Mouse (Mus musculus): Measurements from ENCODE around the gene Stn1. TPM values are rescaled to one million over a fixed set of nuclear protein-coding genes. Genes with fewer than 3 reads are reported as not detected.
"Not testable (repeated sequence)": the region's sequence is repeated elsewhere in the genome, so short reads cannot be mapped to it uniquely, and the experiment has no call there.

The Stn1 gene
- polyA plus RNA-seq (2015; fragmentation: Nextera tagmentation; extraction: Ambion mirVana): 51.3 and 53.6 TPM in 2 replicates

DNA sequence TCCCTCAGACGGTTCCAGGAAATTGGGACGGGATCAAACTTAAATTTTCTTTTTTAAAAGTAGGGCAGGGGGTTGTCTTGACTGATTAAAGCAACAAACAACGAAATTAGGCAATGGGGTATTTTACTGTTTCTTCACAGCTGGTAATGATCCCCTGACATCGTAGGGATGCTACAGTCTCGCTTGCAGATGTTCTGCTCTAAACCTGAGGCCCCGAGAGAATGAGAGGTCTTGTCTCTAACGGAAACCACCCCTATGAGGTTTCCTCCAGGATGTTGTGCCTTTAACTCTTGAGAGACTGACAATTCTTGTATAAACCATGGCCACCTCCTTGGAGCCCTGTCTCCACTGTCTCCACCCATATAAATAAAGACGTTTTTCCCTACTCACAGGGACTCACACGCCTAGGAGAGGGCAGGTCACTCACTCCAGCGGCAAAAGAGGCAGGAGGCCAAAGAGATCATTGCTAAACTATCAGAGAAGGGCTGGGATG, at the start of gene Stn1:
Gene Stn1 (minus strand): TSS at position 208 of the 493 bp plus-strand sequence.
- Histone ChIP-seq H3K27me3 (no peaks in the 10 kb centered on the region), H3K9ac (peak within 1 kb of the TSS; percentile 55), H3K4me1 (peaks cover 32% of the 10 kb centered on the region), H3K4me2 (replicated peaks) (peak within 1 kb of the TSS; percentile 68), H3K9me3 (replicated peaks) (no peaks in the 10 kb centered on the region), H3K4me3 (replicated peaks) (peak within 1 kb of the TSS; percentile 56), H3K27ac (replicated peaks) (peak within 1 kb of the TSS; percentile 89), H3K36me3 (peaks cover 5% of the 10 kb centered on the region; the same call in 1 of the 2 replicates)
- ATAC-seq (ENCODE audit: insufficient number of reproducible peaks, low FRiP score, low TSS enrichment, low read depth): no peak
- 3% methylated on average over 10 of the region's 10 CpGs for WGBS

DNA sequence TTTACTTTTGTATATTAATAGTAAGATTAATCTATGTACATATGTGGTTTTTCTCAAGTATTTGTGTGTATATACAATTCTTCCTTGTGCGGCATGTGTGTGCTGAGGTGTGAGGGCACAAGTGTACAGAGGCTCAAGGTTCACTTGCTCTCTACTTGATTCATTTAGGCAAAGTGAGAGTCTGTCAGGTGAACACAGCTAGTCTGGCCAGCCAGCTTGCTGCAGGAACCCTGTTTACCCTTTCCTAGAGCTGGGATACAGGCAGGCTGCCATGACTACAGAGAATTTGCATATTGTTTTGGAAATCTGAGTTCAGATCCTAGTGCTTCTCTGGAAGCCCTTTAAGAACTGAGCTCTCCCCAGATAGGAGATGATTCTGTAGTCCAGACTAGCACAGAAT, 49.7 kb upstream of the Stn1 start:
- 92% methylated on average over 1 of the region's 1 CpGs for WGBS
- Histone ChIP-seq H3K4me3 (replicated peaks) (no peak overlapping the region), H3K4me1 (peaks cover 24% of the 10 kb centered on the region), H3K9ac (no peak overlapping the region), H3K27ac (replicated peaks) (no peak overlapping the region), H3K4me2 (replicated peaks) (no peak overlapping the region), H3K9me3 (replicated peaks) (no peaks in the 10 kb centered on the region), H3K27me3 (no peaks in the 10 kb centered on the region), H3K36me3 (no peaks in the 10 kb centered on the region)
- no peak for ATAC-seq (ENCODE audit: insufficient number of reproducible peaks, low FRiP score, low TSS enrichment, low read depth)

DNA sequence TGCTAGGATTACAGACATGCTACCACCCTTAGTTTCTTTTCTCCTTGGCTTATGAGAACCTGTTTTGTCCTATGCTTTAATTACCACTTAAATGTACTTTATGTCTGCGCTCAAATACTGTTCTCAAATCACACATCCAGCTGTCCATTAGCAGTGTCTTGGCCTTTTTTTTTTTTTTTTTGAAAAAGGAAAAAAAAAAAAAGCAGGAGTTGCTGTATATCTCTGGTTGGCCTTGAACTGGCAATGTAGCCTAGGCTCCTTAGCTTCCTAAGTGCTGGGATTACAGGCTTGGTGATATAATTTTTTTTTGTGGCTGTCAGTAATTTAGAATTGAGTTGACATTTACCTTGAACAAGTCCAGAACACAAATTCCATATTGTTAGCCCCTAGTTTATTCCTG, 48.5 kb upstream of the Stn1 start:
- ATAC-seq (ENCODE audit: insufficient number of reproducible peaks, low FRiP score, low TSS enrichment, low read depth): no peak
- H3K27me3 ChIP-seq: no peaks in the 10 kb centered on the region
- no peak overlapping the region for H3K4me3 ChIP-seq (replicated peaks)
- no peaks in the 10 kb centered on the region for H3K36me3 ChIP-seq
- no peak overlapping the region for H3K27ac ChIP-seq (replicated peaks)
- 78% methylated on average over 1 of the region's 1 CpGs for WGBS
- no peak overlapping the region for H3K9ac ChIP-seq
- H3K4me1 ChIP-seq: peaks cover 30% of the 10 kb centered on the region
- no peaks in the 10 kb centered on the region for H3K9me3 ChIP-seq (replicated peaks)
- no peak overlapping the region for H3K4me2 ChIP-seq (replicated peaks)

DNA sequence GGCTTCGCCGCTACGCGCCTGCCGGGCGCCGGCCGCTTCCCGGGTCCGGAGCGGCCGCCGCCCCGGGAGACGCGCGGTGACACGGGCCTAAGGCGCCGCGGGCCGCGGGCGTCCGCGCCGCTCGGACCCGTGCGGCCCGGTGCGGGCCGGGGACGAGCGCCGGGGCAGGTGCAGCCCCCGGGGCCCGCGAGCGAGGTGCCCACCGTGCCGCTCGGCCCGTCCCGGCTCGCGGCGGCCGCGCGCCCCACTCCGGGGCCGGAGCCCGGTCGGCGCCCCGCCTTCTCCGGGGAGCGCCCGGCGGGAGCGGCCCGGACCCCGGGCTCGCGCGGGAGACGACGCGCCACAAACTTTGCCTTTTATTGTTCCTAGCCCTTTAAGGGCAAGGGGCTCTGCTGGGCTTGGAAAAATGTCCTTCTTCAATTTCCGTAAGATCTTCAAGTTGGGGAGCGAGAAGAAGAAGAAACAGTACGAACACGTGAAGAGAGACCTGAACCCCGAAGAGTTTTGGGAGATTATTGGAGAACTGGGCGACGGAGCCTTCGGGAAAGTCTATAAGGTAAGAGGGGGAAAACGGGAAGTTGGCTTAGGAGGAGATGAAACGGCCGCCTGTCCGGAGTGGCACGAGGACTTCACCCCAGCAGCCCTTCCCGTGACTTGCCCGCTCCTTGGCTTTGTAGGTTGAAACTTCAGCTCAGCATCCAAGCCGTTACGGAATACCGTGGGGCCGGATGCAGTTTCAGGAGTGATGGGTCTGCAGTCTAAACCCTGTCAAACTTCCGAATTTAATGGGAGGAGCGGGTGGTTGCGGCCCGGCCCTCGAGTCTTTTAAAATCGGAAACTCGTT, 42.7 kb upstream of the Stn1 start:
- Histone ChIP-seq H3K27ac (replicated peaks) (peak overlapping the region; percentile 94), H3K27me3 (no peaks in the 10 kb centered on the region), H3K36me3 (no peaks in the 10 kb centered on the region), H3K4me2 (replicated peaks) (peak overlapping the region; percentile 75), H3K9me3 (replicated peaks) (no peaks in the 10 kb centered on the region), H3K4me1 (peaks cover 13% of the 10 kb centered on the region; the same call in 1 of the 2 replicates), H3K9ac (peak overlapping the region; percentile 92), H3K4me3 (replicated peaks) (peak overlapping the region; percentile 80)
- ATAC-seq (ENCODE audit: insufficient number of reproducible peaks, low FRiP score, low TSS enrichment, low read depth): peak; percentile 45; the same call in 1 of the 2 replicates
- under 1% methylated on average over 78 of the region's 96 CpGs for WGBS

DNA sequence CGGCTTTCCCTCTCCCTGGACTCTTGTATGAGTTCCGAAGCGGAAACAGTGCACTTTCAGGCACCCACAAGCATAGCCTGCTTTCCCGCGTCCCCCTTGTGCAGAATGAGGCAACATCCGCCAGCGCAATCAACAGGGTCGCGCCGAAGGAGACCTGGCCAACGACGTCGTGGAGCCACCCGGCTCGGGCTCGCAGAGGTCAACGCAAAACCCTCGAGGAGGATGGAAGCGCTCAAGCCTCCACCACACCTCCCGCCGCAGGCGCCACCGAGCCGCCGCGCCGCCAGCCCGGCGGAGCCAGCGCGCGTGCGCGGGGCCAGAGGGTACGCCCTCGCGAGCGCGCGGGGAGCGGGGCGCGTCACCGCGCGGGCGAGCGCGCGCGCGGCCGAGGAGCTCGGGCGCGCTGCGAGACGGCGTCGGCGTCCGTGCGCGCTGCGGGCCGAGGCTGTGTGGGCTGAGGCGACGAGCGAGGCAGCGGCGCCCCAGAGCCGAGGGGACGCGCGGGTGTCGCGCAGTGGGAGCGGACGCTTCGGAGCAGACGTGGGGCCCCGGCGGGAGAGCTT, 42.0 kb upstream of the Stn1 start, which contains the start of gene Slk:
Gene Slk (plus strand): TSS at position 454 of the 563 bp plus-strand sequence.
- WGBS: under 1% methylated on average over 83 of the region's 83 CpGs
- peak; percentile 92 for ATAC-seq (ENCODE audit: insufficient number of reproducible peaks, low FRiP score, low TSS enrichment, low read depth)
- Histone ChIP-seq H3K4me3 (replicated peaks) (peak within 1 kb of the TSS; percentile 80), H3K4me1 (peaks cover 13% of the 10 kb centered on the region; the same call in 1 of the 2 replicates), H3K27ac (replicated peaks) (peak within 1 kb of the TSS; percentile 94), H3K4me2 (replicated peaks) (peak within 1 kb of the TSS; percentile 75), H3K27me3 (no peaks in the 10 kb centered on the region), H3K36me3 (no peaks in the 10 kb centered on the region), H3K9ac (peak within 1 kb of the TSS; percentile 92), H3K9me3 (replicated peaks) (no peaks in the 10 kb centered on the region)

DNA sequence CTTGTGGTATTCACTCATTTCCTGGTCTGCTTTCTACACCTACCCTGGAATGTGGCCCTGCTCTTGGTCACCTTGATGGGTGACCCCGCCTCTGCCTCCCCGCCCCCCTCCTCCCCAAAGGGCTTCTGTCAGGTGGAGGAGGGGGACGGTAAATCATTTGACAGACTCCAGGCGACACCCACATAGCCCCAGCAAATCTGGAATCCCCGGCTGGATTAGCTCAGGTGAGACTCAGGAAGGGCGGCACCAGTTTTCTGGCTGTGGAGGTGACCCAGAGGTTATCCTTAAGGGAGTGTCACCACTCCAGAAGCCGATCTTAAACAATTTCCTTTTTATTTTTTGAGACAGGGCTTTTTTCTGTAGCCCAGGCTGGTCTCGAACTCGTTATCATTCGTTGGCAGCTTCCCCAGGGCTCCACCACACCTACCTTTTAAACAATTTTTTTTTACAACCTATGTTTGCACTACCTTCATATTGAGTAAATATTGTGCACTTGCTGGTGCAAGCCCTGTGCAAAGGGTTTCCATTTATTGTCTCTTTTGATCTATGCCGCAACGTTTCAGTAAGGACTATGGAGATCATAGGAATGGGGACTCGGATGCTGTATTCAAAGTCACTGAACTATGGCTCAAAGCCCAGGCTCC, 41.4 kb upstream of the Stn1 start:
- WGBS: 17% methylated on average over 13 of the region's 13 CpGs
- Histone ChIP-seq H3K9ac (peak overlapping the region; percentile 50; the same call in 1 of the 2 replicates), H3K36me3 (no peaks in the 10 kb centered on the region), H3K4me3 (replicated peaks) (peak overlapping the region; percentile 80), H3K4me1 (peaks cover 13% of the 10 kb centered on the region; the same call in 1 of the 2 replicates), H3K27me3 (no peaks in the 10 kb centered on the region), H3K27ac (replicated peaks) (peak overlapping the region; percentile 94), H3K9me3 (replicated peaks) (no peaks in the 10 kb centered on the region), H3K4me2 (replicated peaks) (peak overlapping the region; percentile 75)
- ATAC-seq (ENCODE audit: insufficient number of reproducible peaks, low FRiP score, low TSS enrichment, low read depth): no peak

DNA sequence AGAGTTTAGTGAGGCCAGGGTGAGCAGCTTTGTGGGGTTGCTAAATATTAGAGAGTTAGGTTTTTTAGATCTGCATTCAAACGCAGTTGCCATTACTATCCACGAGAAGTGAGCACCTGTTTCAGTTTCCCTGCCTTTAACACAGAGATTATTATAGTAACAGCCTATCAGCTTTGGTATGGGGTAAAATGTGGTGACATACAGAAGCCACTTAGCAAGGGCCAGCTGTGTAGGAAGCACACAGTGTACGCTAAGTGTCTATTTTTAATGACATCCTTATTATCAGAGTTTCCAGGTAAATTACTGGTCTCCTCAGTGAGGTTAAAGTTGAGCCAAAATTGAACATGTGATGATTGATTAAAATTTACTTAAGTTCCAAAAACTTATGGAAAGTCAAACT, 36.4 kb upstream of the Stn1 start:
- Histone ChIP-seq H3K27ac (replicated peaks) (no peak overlapping the region), H3K9ac (no peak overlapping the region), H3K36me3 (no peaks in the 10 kb centered on the region), H3K4me2 (replicated peaks) (no peak overlapping the region), H3K27me3 (no peaks in the 10 kb centered on the region), H3K9me3 (replicated peaks) (no peaks in the 10 kb centered on the region), H3K4me1 (peaks cover 3% of the 10 kb centered on the region; the same call in 1 of the 2 replicates), H3K4me3 (replicated peaks) (no peak overlapping the region)
- ATAC-seq (ENCODE audit: insufficient number of reproducible peaks, low FRiP score, low TSS enrichment, low read depth): no peak
- 73% methylated on average over 3 of the region's 3 CpGs for WGBS

DNA sequence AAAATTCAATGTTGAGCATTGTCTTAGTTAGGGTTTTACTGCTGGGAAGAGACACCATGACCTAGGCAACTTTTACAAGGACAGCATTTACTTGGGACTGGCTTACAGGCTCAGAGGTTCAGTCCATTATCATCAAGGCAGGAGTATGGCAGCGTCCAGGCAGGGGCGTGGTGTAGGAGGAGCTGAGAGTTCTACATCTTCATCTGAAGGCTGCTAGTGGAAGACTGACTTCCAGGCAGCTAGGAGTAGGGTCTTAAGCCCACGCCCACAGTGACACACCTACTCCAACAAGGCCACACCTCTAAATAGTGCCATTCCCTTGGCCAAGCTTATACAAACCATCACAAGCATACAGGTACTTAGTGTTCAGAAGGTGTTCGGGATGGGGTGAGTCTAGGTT, 34.7 kb upstream of the Stn1 start:
- 65% methylated on average over 4 of the region's 4 CpGs for WGBS
- ATAC-seq (ENCODE audit: insufficient number of reproducible peaks, low FRiP score, low TSS enrichment, low read depth); H3K4me2 ChIP-seq (replicated peaks); H3K27ac ChIP-seq (replicated peaks); H3K4me3 ChIP-seq (replicated peaks); H3K36me3 ChIP-seq; H3K9ac ChIP-seq; H3K9me3 ChIP-seq (replicated peaks); H3K4me1 ChIP-seq; H3K27me3 ChIP-seq: not testable (repeated sequence)

DNA sequence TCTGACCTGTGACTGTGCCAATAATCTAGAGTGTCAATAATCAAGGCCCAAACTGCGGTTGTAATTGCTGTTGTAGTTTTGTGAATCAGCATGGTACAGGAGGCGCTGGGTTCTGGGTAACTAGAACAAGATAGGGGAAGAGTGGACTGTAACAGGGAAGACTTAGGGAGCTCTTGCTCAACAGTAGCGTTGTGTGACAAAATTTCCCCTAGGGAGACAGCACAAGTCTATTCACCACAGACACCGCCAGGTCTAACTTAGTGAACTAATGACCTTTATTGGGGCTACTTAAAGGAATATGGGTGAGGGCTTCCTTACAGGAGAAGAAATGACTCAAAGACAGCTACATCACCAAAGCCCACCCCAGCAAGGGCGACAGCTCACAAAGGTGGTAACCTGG, 32.7 kb upstream of the Stn1 start:
- no peaks in the 10 kb centered on the region for H3K27me3 ChIP-seq
- H3K36me3 ChIP-seq: no peaks in the 10 kb centered on the region
- no peaks in the 10 kb centered on the region for H3K9me3 ChIP-seq (replicated peaks)
- H3K4me3 ChIP-seq (replicated peaks): no peak overlapping the region
- H3K4me1 ChIP-seq: no peaks in the 10 kb centered on the region
- H3K4me2 ChIP-seq (replicated peaks): no peak overlapping the region
- H3K9ac ChIP-seq: no peak overlapping the region
- ATAC-seq (ENCODE audit: insufficient number of reproducible peaks, low FRiP score, low TSS enrichment, low read depth): no peak
- no peak overlapping the region for H3K27ac ChIP-seq (replicated peaks)
- WGBS: 84% methylated on average over 5 of the region's 5 CpGs

DNA sequence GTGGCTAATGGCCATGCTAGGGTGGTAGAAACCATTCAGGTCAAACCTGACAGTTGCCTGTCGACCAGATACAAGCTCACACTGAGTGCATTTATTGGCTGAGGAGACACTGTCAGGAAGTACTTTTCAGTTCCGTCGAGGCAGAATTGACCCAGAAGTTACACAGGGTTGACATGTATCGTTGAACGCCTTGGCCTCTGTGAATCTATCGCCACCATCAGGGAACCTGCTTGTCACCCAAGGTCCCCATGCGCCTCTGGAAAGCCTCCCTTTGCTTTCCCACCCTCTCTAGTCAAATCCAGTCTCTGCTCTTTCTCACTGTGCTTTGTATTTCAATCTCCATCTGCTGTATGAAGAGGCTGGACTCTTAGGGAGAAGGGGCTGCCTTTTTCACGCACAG, 28.7 kb upstream of the Stn1 start:
- 80% methylated on average over 8 of the region's 8 CpGs for WGBS
- H3K4me1 ChIP-seq: no peaks in the 10 kb centered on the region
- H3K4me2 ChIP-seq (replicated peaks): no peak overlapping the region
- H3K36me3 ChIP-seq: no peaks in the 10 kb centered on the region
- no peak overlapping the region for H3K9ac ChIP-seq
- H3K4me3 ChIP-seq (replicated peaks): no peak overlapping the region
- ATAC-seq (ENCODE audit: insufficient number of reproducible peaks, low FRiP score, low TSS enrichment, low read depth): no peak
- H3K9me3 ChIP-seq (replicated peaks): no peaks in the 10 kb centered on the region
- no peaks in the 10 kb centered on the region for H3K27me3 ChIP-seq
- H3K27ac ChIP-seq (replicated peaks): no peak overlapping the region

DNA sequence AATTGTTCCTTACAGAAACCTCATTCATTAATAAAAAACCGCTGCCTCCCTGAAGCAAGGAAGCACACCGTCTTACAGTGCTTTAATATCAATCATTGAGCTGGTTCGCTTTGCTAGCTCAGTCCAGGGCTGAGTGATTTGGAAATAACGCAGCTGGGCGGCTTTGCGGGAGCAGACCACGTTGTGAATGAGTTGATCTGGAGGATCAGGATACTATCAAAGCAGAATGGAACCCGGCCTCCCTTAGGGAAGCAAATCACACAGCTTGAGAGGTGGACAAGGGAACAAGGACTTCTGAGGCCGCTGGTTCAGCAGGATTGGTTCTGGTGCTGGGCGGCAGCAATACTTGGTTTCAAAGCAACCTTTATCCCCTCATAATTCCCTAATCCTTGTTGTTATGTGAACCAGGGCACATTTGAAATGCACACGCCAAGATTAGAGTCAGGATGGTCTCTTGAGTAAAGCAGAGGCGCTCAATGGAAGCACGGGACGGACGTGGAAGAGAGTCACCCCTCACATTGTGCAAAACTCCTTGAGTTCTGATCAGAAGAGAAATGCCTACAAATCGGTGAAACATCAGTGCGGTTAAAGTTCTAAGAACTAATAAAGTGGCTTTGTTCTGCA, 27.8 kb upstream of the Stn1 start:
- ATAC-seq (ENCODE audit: insufficient number of reproducible peaks, low FRiP score, low TSS enrichment, low read depth): no peak
- 48% methylated on average over 17 of the region's 17 CpGs for WGBS
- H3K27ac ChIP-seq (replicated peaks): no peak overlapping the region
- no peak overlapping the region for H3K9ac ChIP-seq
- H3K4me1 ChIP-seq: no peaks in the 10 kb centered on the region
- no peak overlapping the region for H3K4me3 ChIP-seq (replicated peaks)
- no peaks in the 10 kb centered on the region for H3K36me3 ChIP-seq
- no peaks in the 10 kb centered on the region for H3K27me3 ChIP-seq
- no peaks in the 10 kb centered on the region for H3K9me3 ChIP-seq (replicated peaks)
- no peak overlapping the region for H3K4me2 ChIP-seq (replicated peaks)

All from embryonic facial prominence, embryonic 15.5 days (tissue).